Mouse (Mus musculus): ENCODE data around the gene Bend4.

Bend4 gene

DNA sequence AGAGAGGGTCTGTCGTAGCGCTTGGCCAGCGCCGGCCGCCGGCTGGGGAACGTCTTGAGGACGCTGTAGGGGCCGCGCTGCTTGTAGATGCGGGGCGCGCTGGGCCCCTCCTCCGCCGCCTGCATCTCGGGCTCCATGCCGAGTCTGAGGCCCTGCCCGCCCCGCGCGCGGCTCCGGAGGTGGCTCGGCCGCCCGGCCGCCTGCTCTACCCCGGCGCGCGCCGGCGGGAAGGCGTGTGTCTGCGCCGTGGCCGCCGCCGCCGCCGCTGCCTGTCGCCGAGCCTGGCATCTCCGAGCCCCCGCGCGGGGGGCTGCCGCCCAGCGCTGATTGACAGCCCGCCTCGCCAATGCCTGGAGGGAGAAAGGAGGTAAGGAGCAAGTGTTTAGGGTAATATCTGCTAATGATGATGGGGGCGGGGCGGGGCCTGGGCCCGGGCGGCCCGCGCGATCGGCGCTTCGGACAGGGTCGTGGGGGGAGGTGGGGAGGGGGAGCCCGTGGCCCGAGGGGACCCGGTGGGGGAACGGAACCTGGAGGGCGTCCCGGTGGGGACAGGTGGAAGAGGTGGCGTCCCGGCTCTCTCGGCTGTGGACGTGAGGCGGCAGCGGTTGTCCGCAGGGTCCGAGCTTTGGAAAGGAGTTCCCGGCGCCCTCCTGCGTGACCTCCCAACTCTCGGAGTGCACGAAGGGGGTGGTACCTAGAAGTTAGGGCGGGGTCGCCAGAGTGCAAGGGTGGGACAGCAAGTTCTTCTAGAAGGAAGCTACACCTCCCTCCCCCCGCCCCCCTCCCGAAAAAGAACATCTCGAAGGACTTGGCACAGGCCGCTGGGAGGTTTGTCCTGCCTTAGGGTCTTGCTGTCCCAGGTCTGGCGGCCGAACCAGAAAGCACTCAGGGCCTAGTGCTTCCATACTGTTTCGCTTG is at the start of gene Bend4:
Gene Bend4 (minus strand): TSS at position 868 of the 918 bp plus-strand sequence.
- peak; percentile 86 for DNase-seq (ENCODE audit: low read depth, low spot score)

DNA sequence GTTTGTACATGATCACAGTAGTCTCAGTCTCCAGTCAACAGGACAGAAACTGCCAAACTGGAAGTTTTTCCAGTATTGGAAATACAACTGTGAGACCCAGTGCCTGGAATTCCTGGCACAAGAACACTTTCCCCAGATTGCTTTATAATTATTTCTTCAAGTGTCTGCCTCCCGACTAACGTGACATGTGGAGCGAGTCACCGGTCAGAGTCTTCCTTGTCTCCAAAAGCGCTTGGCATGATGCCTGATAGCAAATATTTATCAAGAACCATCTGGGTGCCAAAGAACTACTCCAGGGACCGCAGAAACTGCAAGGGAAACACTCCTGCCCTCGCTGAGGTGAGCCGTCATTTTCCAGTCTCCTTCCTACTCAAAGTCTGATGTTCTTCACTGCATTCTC is 45.6 kb upstream of the Bend4 start:
- no peak for DNase-seq (ENCODE audit: low read depth, low spot score)

DNA sequence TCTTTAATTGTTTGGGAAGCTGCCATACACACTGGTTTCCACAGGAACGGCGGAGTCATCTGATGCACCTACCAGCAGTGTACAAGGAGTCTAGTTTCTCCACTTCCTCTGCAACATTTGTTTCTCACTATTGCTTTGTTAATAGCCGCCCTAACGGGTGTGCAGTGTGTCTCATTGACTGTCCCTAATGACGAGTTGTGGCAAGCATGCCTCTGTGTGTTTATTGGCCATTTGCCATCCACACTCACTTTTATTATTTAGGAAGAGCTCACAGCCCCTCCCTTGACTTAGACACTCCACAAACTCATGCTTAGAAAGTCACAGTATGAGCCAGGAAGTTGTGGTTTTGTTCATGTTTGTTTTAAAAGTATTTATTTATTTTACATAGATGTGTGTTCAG is 45.0 kb upstream of the Bend4 start:
- DNase-seq (ENCODE audit: low read depth, low spot score), result no peak

DNA sequence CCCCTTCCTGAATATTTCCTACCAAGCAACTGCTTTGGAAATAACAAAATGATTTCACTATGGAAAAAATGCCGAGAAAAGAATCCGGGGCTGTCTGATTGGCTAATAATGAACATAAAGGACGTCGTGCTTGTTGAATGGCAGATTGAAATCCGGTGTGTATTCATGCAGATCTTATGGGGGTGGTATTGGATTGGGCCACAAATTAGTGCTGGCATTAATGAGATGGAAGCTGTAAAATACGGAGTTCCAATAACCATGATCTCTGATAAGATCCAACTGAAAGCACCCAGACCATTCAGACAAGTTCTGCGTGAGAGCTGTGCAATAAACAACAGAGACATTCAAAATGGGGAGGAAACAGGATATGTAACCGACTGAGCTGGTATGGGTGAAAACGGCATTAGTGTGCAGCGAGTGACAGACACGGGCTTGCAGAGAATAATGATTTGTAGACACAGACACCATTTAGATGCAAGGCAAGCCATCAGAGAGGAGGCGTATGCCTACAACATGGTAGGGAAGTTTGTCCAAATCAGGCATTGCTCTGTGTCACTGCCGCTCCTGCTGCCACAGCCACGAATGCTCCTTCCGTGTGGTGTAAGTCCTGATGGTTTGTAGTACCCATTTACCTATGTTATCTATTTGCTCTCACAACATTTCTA is 38.9 kb upstream of the Bend4 start:
- no peak for DNase-seq (ENCODE audit: low read depth, low spot score)

DNA sequence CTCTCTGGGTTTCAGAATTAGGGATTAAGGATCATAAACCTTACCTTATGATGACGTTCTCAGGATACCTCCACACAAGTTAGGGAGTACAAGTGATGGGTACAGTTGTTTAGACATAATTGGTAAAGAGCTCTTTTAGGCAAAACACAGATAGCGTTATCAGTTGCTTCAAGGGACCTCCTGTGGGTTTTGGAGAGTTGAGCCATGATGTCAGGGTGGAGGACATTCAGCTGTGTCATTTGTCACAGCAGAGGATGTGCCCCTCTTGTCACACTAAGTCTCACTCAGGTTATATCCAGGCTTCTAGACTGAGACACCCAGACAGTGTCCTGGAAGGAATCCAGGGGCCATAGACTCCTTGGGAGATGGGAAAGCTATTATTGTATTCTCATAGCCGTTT is 36.8 kb upstream of the Bend4 start:
- DNase-seq (ENCODE audit: low read depth, low spot score), result no peak

DNA sequence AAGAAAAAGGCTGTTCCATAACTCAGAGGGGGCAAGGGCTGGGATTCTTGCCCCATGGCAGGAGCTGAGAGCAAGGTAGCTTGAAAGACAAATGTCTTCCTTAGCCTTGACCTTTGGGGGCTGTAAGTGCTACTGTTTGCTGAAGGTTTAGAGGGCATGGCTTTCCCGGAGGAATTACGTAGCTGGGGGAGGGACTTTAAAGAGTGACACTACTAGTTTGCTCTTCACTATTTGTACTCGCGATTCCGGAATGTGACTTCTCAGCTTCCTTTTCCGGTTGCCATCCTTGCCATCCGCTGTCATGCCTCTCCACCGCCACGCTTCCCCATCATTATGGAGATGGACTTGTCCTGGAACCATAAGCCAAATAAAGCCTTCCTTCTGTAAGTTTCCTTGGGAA is 35.5 kb upstream of the Bend4 start:
- DNase-seq (ENCODE audit: low read depth, low spot score), result no peak

DNA sequence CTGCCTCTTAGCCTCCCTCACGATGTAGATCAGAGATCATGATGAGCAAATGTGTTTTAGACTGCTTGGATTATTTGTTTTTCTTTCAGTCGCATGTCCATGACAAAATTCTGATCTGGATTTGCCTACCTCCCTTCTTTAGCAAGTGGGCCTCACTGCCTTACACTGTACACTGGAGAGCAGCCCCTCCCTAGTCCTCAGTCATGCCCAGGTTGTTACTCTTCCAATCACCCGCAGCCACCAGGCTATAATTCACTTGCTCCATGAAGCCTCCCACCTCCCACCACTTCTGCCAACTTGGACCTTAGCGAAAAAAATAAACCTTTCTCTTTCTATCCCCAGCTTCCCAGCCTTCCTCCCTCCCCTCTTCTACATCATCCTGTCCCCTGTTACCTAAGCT is 34.2 kb upstream of the Bend4 start:
- DNase-seq (ENCODE audit: low read depth, low spot score), result no peak

DNA sequence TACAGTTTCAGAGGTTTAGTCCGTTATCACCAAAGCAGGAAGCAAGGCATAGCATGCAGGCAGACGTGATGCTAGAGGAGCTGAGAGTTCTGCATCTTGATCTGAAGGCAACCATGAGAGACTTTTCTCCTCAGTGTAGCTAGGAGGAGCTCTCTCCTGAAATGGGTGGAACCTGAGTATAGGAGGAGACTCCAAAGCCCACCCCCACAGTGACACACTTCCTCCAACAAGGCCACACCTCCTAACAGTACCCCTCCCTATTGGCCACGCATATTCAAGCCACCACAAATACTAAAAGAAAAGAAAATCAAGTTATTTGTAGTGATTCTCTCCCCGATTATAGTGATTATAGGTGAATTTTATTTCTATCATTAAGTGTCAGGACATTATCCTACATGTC is 28.7 kb upstream of the Bend4 start:
- DNase-seq (ENCODE audit: low read depth, low spot score), result no peak

DNA sequence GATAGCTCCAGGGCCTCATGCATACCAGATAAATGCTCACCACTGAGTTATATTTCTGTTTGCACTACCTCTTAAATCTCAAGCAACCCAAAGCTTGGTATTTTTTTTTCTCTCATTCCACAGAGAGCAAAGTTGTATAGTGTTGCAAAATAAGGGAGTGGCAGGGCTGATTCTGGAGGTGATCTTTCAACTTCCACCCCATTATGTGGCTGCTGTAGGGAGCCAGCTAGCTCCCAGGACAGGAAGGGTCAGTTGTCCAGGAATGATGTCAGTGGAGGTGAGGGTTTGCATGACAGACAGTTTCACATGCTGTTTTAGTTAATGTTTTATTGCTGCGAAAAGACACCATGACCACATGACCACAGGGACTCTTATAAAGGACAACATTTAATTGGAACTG is 26.2 kb upstream of the Bend4 start:
- DNase-seq (ENCODE audit: low read depth, low spot score), result no peak

DNA sequence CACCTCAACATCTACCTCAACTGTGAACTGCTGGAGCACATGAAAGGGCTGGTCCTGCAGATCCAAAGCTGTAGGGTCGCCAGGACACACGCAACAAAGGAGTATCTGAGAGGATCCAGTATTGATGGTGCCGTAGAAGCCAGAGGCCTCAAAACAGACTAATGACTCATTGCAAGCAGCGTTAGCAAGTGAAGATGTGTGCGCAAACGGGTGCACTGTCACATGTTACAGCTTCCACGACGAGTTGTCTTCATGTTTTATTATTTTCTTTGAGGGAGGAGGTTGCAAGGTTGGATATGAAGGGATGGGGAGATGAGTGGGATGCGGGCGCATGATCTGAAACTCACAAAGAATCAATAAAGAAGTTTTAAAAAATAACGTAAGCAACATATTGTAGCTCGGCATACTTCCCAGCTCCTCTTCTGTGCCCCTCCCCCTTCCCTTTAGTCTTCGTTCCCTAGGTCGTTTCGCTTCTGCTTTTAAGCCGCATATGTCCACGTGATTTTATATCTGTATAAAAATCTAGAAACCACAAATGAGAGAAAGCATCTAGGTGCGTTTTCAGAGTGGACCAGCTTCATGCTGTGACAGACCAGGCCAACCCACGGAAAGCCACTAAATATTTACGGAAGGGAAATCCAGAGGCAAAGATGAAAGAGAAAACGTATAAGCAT is 22.0 kb upstream of the Bend4 start:
- no peak for DNase-seq (ENCODE audit: low read depth, low spot score)

DNA sequence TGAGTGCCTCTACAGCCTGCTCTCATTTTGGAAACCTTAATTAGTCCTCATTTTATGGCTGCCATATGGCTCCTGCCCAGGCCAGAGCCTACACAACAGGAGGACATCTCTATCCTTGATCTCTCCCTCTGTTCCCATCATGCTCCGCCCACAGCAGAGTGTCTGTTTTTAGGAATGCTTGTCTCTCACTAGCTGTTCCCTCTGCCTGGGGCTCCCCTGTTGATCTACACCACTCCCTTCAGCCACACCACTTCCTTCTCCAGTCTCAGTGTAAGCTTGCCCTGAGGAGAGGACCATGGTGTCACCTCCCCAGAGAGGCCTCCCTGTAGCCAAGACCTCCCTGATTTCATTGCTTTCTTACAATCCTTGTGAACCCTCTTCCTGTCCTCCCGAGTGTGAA is 18.4 kb upstream of the Bend4 start:
- DNase-seq (ENCODE audit: low read depth, low spot score), result no peak

DNA sequence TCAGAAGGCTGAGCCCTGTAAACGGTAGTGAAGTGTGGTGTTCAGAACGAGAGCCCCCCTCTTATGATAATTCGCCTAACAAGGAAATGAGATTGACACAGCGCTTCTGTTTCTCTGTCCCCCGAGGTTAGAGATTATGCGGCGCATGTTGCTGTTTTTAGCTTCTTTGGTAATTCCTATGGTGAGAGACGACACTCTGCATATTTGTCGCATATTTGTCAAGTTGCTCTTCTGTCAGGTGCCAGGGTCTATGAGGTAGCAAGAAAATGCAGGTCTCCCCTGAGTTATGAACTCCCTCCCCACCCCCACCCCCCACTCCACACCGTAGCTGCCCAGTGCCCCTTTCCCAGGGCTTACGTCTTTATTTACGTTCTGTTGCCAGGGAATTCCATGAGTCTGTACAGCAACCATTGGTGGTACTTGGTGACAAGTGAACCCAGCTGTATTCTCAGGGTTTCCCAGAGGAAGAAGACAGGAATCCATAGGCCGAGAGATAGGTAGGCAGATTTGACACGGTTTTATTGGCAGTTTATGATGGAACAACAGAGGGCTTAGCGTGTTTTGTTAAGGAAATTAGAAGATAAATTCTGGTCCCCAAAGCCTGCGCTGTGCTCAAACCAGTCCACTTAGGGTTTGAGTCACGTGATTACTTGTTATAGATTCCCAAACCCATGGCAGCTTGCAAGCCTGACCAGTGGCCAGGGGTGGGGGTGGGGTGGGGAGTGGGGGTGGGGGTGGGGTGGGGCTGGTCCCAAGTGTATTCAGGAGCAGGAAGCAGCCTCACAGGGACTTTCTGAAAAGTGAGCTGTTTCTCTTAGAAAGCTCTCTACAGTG is 16.3 kb upstream of the Bend4 start:
- DNase-seq (ENCODE audit: low read depth, low spot score), result no peak

DNA sequence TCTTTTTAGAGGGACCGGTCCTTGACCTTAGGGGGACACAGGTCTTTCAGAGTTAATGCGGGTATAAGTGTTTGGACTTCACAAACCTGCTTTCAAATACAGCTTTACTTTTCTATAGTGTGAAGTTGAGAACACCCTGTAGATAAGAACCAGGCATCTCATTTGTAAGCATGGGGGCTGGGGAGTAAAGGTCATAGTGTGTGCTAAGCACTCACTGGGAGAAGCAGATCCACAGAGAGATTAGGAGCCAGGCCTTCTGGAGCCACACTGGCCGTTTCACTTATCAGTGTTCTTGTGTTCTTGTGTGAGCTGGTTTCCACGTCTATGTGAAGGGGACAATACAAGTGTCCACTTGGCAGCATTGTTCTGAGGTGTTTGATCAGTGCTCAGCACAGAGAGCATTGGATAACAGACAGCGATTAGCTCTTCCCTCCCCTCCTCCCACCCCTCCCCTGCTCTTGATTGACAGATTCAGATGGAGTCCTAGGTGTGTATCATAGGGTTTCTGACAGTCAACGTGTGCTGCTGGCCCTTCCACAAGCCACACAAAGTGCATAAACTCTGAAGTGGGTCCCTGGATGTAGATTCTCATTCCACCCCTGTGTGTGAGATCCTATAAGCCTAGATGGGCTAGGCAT is 14.8 kb upstream of the Bend4 start:
- no peak for DNase-seq (ENCODE audit: low read depth, low spot score)

DNA sequence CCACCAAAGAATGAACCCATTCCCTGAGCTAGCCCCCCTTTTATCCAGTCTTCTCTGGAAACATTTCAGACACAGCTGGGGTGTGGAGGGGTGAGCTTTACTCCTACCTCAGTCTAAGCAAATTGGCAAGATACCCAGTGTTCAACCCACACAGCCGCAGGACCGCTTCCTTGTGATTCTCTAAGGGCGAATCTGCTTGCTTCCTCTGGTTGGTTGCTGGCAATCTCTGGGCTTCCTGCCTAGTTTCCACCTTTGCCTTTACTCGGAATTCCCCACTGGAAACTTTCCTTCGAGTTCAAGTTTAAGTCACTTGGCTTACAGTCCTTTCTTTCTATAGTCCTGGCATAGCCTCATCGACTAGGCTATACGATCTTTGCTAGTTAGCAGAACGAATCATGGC is 12.5 kb upstream of the Bend4 start:
- DNase-seq (ENCODE audit: low read depth, low spot score), result no peak

DNA sequence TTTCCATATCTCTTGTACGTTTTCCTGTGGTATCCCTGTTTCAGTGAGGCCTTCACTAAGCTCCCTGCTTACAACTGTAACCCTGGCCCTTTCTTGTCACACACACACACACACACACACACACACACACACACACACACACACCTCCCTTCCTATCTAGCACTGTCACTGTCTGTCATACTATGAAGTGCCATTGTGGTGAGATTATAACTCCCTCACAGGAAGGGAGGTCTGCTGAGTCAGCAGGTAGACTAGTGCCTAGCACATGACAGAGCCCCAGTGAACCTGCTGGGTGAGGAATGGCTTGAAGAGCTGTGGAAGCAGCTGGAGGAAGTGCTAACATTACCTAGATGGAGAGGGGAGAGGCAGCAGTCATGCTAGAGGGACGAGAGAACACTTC is 9.3 kb upstream of the Bend4 start:
- no peak for DNase-seq (ENCODE audit: low read depth, low spot score)

DNA sequence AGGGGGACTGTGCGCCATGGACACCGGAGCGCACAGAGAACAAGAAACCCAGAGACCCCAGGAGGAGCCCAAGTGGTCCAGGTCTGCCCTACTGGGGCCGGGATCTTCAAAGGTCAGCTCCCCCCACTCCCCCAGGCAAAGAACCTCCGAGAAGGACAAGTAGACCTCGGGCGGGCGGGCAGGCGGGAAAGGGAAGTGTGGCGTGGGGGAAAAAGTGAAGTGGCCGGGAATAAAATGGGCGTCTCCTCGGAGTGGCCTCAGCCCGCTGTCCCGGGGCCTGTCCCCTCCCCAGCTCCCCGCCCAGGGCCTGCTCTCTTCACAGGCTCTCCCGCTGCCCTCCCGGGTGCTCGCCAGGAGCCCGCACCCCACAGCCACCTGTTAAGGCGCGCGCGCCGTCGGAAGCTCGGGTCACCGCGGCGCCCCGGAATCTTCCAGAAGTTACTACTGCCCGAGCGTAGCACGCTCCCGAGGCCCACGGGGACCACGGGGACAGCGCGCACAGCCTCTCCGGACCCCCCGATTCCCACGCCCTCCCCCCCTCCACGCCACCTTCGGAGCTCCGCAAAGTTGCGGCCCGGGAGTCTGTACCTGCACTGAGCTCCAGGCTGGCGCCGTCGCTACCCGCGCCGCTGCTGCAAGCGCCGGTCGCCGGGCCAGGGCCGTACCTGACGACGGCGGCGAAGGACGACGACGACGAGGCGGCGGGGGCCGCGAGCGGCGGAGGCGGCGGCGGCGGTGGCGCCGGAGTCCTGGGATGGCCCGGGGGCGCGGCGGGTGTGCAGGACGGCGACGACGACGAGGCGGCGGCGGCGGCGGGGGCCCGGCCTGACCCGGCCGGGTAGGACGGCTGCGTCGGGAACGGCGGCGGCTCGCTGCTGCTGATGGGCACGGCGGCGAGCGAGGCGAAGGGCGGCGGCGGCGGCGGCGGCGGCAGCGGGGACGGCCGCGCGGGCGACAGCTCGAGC is 1.4 kb downstream of the Bend4 start:
- no peak for DNase-seq (ENCODE audit: low read depth, low spot score)

DNA sequence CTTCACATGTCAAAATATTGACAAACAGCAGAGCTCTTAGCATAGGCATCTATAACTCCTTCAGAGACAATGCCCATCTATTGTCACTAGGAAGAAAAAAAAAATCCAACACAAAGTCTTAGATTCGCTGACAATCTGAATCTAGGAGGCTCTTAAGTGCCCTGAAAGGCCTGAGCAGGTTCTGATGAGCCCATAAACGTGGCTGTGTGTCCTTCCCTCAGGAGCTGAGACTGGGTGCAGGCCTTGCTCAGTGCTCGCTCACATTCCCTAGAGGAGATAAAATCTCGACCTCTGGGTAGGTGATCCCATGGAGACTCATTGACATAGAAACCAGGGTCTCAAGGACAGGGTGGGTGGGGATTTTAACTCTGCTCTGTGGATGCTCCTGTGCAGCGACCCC is 2.1 kb downstream of the Bend4 start:
- DNase-seq (ENCODE audit: low read depth, low spot score), result no peak

DNA sequence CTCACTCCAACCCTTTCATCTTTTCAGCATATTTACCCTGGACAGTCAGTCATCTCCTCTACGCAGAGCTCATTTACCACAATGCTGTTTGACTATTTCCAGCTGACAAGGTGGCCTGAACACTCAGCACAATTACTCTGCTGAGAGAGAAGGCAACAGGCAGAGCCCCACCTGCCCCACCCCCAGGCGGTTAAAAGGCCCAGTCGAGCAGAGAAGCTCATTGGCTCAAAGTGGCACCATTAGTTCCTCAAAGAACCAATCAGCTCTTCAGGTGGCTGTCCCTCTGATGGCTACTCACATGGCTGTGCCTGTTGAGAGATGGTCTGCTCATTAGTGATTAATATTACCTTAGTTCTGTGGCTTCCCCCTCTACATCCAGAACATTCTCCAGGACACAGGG is 3.5 kb downstream of the Bend4 start:
- DNase-seq (ENCODE audit: low read depth, low spot score), result peak; percentile 35

DNA sequence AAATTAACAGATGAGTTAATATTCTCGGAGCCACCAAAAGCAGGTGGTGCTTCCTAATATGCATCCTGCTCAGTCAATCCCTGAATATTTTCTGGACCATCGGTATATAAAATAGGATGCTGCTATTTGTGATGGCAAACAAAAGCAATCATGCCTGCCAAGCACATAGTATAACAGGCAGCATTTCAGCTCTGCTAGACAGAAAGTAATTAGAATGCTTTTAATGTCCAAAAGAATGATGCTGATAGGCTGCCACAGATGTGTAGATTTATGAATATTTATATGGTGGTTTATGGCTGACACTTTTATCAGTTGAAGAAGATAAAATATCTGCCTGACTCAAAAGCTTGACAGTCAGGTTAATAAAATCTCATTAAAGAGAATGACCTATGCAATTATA is 4.1 kb downstream of the Bend4 start:
- DNase-seq (ENCODE audit: low read depth, low spot score), result no peak

DNA sequence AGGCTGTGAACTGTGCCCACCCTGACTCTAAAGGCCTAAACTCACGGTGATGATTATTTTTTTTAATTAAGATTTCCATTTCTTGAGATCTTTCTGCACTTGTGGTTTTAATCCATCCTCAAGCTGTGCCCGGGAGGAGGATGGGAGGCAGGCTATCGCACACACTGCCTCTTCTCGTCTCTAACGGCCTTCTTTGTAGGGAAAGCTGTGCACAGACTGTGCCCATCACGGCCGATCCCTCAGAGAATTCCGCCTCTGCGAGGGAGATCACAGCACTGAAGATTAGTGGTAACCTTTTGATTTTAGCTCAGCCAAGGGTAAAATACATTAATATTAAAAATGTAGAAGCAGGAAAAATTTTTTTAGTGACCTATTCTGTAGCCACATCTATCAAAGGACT is 4.8 kb downstream of the Bend4 start:
- no peak for DNase-seq (ENCODE audit: low read depth, low spot score)

Measured in forelimb bud, embryonic 11.5 days (tissue).